Mouse (Mus musculus): ENCODE data around the gene Tes. TPM values are rescaled to one million over a fixed set of nuclear protein-coding genes. Genes with fewer than 3 reads are reported as not detected.

The Tes gene
- polyA plus RNA-seq, 1 experiment from 2014 or later: 70.8 TPM

GRCm38 (mm10) chr6:17072338-17072737 is 7.4 kb downstream of the Tes start:
- no peak overlapping the region for H3K4me2 ChIP-seq (ENCODE audit: low read length)
- no peaks in the 10 kb centered on the region for H3K36me3 ChIP-seq (ENCODE audit: insufficient read depth, low read length)
- no peak overlapping the region for H3K4me3 ChIP-seq (replicated peaks; ENCODE audit: low read depth, low read length)
- no peaks in the 10 kb centered on the region for H3K9me3 ChIP-seq (replicated peaks; ENCODE audit: low read length)
- no peak for ATAC-seq (replicated peaks; ENCODE audit: low FRiP score, low read depth)
- TF ChIP-seq CTCF (IDR thresholded peaks at IDR 0.05; ENCODE audit: low read depth): no peak
- no peak overlapping the region for H3K27ac ChIP-seq
- WGBS: 87% methylated on average over 5 of the region's 5 CpGs
- no peaks in the 10 kb centered on the region for H3K27me3 ChIP-seq (ENCODE audit: insufficient read depth, low read length)
- DNase-seq (ENCODE audit: low spot score): no peak
- H3K9ac ChIP-seq (ENCODE audit: low read depth, low read length): no peak overlapping the region
- no peaks in the 10 kb centered on the region for H3K4me1 ChIP-seq (replicated peaks; ENCODE audit: insufficient read depth, low read length)

- Histone ChIP-seq H3K27me3 (ENCODE audit: insufficient read depth, low read length) (no peaks in the 10 kb centered on the region), H3K9me3 (replicated peaks; ENCODE audit: low read length) (no peaks in the 10 kb centered on the region), H3K27ac (no peak overlapping the region), H3K4me2 (ENCODE audit: low read length) (no peak overlapping the region), H3K9ac (ENCODE audit: low read depth, low read length) (no peak overlapping the region), H3K36me3 (ENCODE audit: insufficient read depth, low read length) (no peaks in the 10 kb centered on the region), H3K4me3 (replicated peaks; ENCODE audit: low read depth, low read length) (no peak overlapping the region), H3K4me1 (replicated peaks; ENCODE audit: insufficient read depth, low read length) (peaks cover 6% of the 10 kb centered on the region)
- ATAC-seq (replicated peaks; ENCODE audit: low FRiP score, low read depth): no peak
- no peak for DNase-seq (ENCODE audit: low spot score)
- 73% methylated on average over 7 of the region's 7 CpGs for WGBS
- TF ChIP-seq CTCF (IDR thresholded peaks at IDR 0.05; ENCODE audit: low read depth): no peak
These were observed 8.0 kb downstream of the Tes start for GRCm38 (mm10) chr6:17072763-17073484.

DNA sequence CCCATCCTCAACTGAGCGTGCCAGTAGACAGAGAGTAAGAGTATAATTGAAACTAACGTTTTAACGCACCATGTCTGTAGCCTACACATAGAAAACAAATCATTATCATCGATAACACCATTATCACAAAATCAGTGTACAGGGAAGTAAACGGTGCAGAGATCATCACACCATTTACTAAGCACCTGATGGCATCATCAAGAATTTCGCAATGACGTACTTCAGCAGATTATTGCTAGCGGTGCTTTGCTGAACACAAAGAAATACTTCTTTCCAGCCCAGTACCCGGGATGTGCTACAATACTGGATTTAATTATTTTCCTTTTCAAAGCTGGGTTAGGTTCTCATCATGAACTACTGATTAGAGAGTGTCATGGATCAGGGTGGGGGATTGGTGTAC is 12.3 kb downstream of the Tes start:
- Histone ChIP-seq H3K4me2 (ENCODE audit: low read length) (no peak overlapping the region), H3K4me3 (replicated peaks; ENCODE audit: low read depth, low read length) (no peak overlapping the region), H3K4me1 (replicated peaks; ENCODE audit: insufficient read depth, low read length) (peaks cover 19% of the 10 kb centered on the region), H3K36me3 (ENCODE audit: insufficient read depth, low read length) (no peaks in the 10 kb centered on the region), H3K9ac (ENCODE audit: low read depth, low read length) (no peak overlapping the region), H3K9me3 (replicated peaks; ENCODE audit: low read length) (no peaks in the 10 kb centered on the region), H3K27ac (no peak overlapping the region), H3K27me3 (ENCODE audit: insufficient read depth, low read length) (no peaks in the 10 kb centered on the region)
- WGBS: 79% methylated on average over 9 of the region's 9 CpGs
- TF ChIP-seq CTCF (IDR thresholded peaks at IDR 0.05; ENCODE audit: low read depth): no peak
- ATAC-seq (replicated peaks; ENCODE audit: low FRiP score, low read depth) (no peak), DNase-seq (ENCODE audit: low spot score) (no peak)

DNA sequence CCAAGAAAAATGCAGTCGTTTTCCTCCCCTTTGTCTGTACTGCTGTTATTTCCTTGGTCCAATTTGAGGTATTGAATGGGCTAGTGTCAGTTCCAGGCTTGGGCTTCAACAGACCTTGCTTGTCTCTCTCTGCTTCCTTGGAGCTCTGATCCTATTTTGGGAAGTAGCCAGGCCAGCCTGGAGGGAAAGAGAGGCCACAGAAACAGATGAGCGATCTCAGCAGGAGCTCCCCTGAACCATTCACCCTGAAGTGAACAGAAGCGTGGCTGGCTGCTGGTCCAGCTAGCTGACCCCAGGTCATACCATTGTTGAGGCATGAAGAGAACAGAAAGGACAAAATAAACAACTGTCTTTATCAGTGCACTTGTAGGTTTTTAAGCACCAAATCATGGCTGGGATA is 12.8 kb downstream of the Tes start:
- DNase-seq (ENCODE audit: low spot score) (peak; percentile 66), ATAC-seq (replicated peaks; ENCODE audit: low FRiP score, low read depth) (no peak)
- H3K27me3 ChIP-seq (ENCODE audit: insufficient read depth, low read length): no peaks in the 10 kb centered on the region
- H3K9ac ChIP-seq (ENCODE audit: low read depth, low read length): no peak overlapping the region
- WGBS: 17% methylated on average over 3 of the region's 3 CpGs
- H3K4me1 ChIP-seq (replicated peaks; ENCODE audit: insufficient read depth, low read length): peaks cover 19% of the 10 kb centered on the region
- no peak overlapping the region for H3K4me3 ChIP-seq (replicated peaks; ENCODE audit: low read depth, low read length)
- no peaks in the 10 kb centered on the region for H3K9me3 ChIP-seq (replicated peaks; ENCODE audit: low read length)
- H3K27ac ChIP-seq: no peak overlapping the region
- no peaks in the 10 kb centered on the region for H3K36me3 ChIP-seq (ENCODE audit: insufficient read depth, low read length)
- H3K4me2 ChIP-seq (ENCODE audit: low read length): no peak overlapping the region
- TF ChIP-seq CTCF (IDR thresholded peaks at IDR 0.05; ENCODE audit: low read depth): no peak

DNA sequence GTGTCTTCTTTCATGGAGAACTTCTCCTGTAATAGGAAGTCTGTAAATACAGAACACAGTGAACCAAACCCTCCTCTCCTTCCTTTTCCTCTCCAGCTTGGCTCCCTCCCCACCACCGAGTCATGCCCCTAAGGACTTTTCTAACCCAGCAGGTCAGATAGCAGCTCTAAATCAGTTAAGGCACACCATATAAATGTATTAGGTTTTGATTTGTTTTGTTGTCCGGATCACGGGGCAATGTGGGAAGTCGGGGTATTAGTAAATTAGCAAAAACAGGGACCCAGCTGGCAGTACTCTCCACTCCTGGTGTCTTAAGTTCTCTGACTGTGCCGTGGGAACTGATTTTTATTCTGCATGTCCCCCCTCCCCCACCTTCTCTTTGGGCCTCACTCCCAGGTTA is 14.4 kb downstream of the Tes start:
- Histone ChIP-seq H3K4me2 (ENCODE audit: low read length) (peak overlapping the region; percentile 4; the same call in 1 of the 2 replicates), H3K36me3 (ENCODE audit: insufficient read depth, low read length) (no peaks in the 10 kb centered on the region), H3K27ac (peak overlapping the region; percentile 36; the same call in 1 of the 2 replicates), H3K9ac (ENCODE audit: low read depth, low read length) (no peak overlapping the region), H3K9me3 (replicated peaks; ENCODE audit: low read length) (no peaks in the 10 kb centered on the region), H3K4me1 (replicated peaks; ENCODE audit: insufficient read depth, low read length) (peaks cover 19% of the 10 kb centered on the region), H3K27me3 (ENCODE audit: insufficient read depth, low read length) (no peaks in the 10 kb centered on the region), H3K4me3 (replicated peaks; ENCODE audit: low read depth, low read length) (no peak overlapping the region)
- DNase-seq (ENCODE audit: low spot score) (peak; percentile 80), ATAC-seq (replicated peaks; ENCODE audit: low FRiP score, low read depth) (no peak; the same call in 1 of the 2 replicates)
- 10% methylated on average over 5 of the region's 5 CpGs for WGBS
- TF ChIP-seq CTCF (IDR thresholded peaks at IDR 0.05; ENCODE audit: low read depth): no peak

DNA sequence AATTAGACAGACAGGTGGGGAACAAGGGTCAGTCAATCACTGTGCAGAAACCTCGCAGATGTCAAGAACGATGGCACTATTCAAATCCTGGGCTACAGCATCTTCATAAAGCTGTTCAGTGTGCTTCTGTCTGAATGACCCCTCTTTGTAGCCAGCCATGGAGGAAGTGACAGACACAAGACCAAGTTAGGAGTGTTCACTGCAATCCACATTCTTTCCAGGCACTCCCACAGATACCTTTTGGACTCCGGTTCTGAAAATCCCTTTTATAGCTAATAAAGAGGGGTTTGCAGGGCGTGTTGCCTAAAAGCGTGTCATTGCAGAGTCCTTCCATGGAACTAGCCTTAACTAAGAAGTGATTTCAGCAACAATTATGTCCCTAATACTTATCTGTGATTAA is 14.9 kb downstream of the Tes start:
- Histone ChIP-seq H3K36me3 (ENCODE audit: insufficient read depth, low read length) (no peaks in the 10 kb centered on the region), H3K9ac (ENCODE audit: low read depth, low read length) (no peak overlapping the region), H3K4me1 (replicated peaks; ENCODE audit: insufficient read depth, low read length) (peaks cover 19% of the 10 kb centered on the region), H3K9me3 (replicated peaks; ENCODE audit: low read length) (no peaks in the 10 kb centered on the region), H3K4me3 (replicated peaks; ENCODE audit: low read depth, low read length) (no peak overlapping the region), H3K27me3 (ENCODE audit: insufficient read depth, low read length) (no peaks in the 10 kb centered on the region), H3K27ac (peak overlapping the region; percentile 36; the same call in 1 of the 2 replicates), H3K4me2 (ENCODE audit: low read length) (no peak overlapping the region)
- 31% methylated on average over 5 of the region's 5 CpGs for WGBS
- DNase-seq (ENCODE audit: low spot score): peak; percentile 59
- TF ChIP-seq CTCF (IDR thresholded peaks at IDR 0.05; ENCODE audit: low read depth): no peak
- no peak for ATAC-seq (replicated peaks; ENCODE audit: low FRiP score, low read depth)

Data from kidney, postnatal 0 days (tissue).